Mouse (Mus musculus) liver, postnatal 0 days (tissue): ENCODE results near the gene Gm20604.

Source experiments
- CTCF ChIP-seq: sonication (generic); IDR thresholded peaks from 2 replicates; pipeline ENCODE4 v1.5.1; 2016; ENCODE audit warnings: antibody characterized with exemption, low read depth
- EP300 ChIP-seq: IDR thresholded peaks from 2 replicates; pipeline ENCODE4 v1.6.1; 2016; ENCODE audit warnings: antibody characterized with exemption, low read depth, mild to moderate bottlenecking

- TF ChIP-seq CTCF (no peak), EP300 (no peak)
Measured at GRCm38 (mm10) chr12:102700453-102700852, 58.0 kb downstream of the Gm20604 start.
